Mouse (Mus musculus) limb, embryonic 14.5 days (tissue): ENCODE results near the gene Cul7. TPM values are rescaled to one million over a fixed set of nuclear protein-coding genes. Genes with fewer than 3 reads are reported as not detected.

ENCODE experiments used
- ATAC-seq: fragments of 200-750 bp; cut with Nextera tagmentation; 2 replicates; pipeline ENCODE4 v1.8.0; 2017; ENCODE audit warnings: low read depth, moderate number of reproducible peaks, moderate TSS enrichment; ENCODE audit not compliant: low FRiP score
- DNase-seq: peaks from one replicate; pipeline ENCODE4 v3.0.0-alpha.2; 2015; ENCODE audit warnings: low spot score
- H3K27ac ChIP-seq: fragments of 300-500 bp; sonication (generic); replicated peaks from 2 replicates; pipeline ENCODE4 v1.5.1; 2014; ENCODE audit warnings: low read depth, mild to moderate bottlenecking, low read length, moderate library complexity, mixed read lengths
- H3K27me3 ChIP-seq: fragments of 300-500 bp; sonication (generic); 2 replicates; pipeline ENCODE4 v1.6.1; 2014; ENCODE audit warnings: low read length, mixed read lengths; ENCODE audit not compliant: control insufficient read depth, insufficient read depth
- H3K36me3 ChIP-seq: fragments of 300-500 bp; sonication (generic); 2 replicates; pipeline ENCODE4 v1.6.1; 2014; ENCODE audit warnings: mild to moderate bottlenecking, low read length, moderate library complexity, mixed read lengths; ENCODE audit not compliant: control insufficient read depth, insufficient read depth
- H3K4me1 ChIP-seq: fragments of 300-500 bp; sonication (generic); 2 replicates; pipeline ENCODE4 v1.6.1; 2014; ENCODE audit warnings: antibody characterized with exemption, low read length, mixed read lengths; ENCODE audit not compliant: control insufficient read depth, insufficient read depth
- H3K4me2 ChIP-seq: fragments of 300-500 bp; sonication (generic); replicated peaks from 2 replicates; pipeline ENCODE4 v1.6.1; 2014; ENCODE audit warnings: low read depth, mild to moderate bottlenecking, low read length, moderate library complexity; ENCODE audit not compliant: severe bottlenecking
- H3K4me3 ChIP-seq: fragments of 300-500 bp; sonication (generic); replicated peaks from 2 replicates; pipeline ENCODE4 v1.5.1; 2014; ENCODE audit warnings: low read length
- H3K9ac ChIP-seq: fragments of 300-500 bp; sonication (generic); 2 replicates; pipeline ENCODE4 v1.6.1; 2014; ENCODE audit warnings: mild to moderate bottlenecking, low read depth, low read length, moderate library complexity; ENCODE audit not compliant: severe bottlenecking
- H3K9me3 ChIP-seq: fragments of 300-500 bp; sonication (generic); 2 replicates; pipeline ENCODE4 v1.6.1; 2016; ENCODE audit warnings: low read length; ENCODE audit not compliant: control insufficient read depth
- POLR2A ChIP-seq: fragments of 200-500 bp; IDR thresholded peaks from 2 replicates; pipeline ENCODE4 v1.8.0; 2012; ENCODE audit warnings: inconsistent platforms, mild to moderate bottlenecking, moderate library complexity, borderline replicate concordance; ENCODE audit not compliant: insufficient read depth, insufficient read length; ENCODE audit errors: extremely low read depth
- WGBS: fragments of 180-500 bp; shearing (Covaris S2); extraction: QIAGEN DNeasy Blood & Tissue Kit; methylation state at CpG from one replicate; pipeline ENCODE4 v1.1.7; 2014; 5-methylcytosine and 5-hydroxymethylcytosine counted together
- polyA plus RNA-seq, 2 experiments: library from polyadenylated mRNA; depleted of rRNA in 1 of 2; stranded (reverse) in 1 of 2; unstranded in 1 of 2; fragments of >200 nt; fragmentation: Nextera tagmentation in 1 of 2; extraction: Ambion mirVana in 1 of 2; gene quantifications; 2 replicates each; pipeline versions ENCODE4 v1.2.1 to v1.2.3; 2012 to 2014

Cul7 gene
- polyA plus RNA-seq, 2 experiments: 52.6 to 135 TPM

DNA sequence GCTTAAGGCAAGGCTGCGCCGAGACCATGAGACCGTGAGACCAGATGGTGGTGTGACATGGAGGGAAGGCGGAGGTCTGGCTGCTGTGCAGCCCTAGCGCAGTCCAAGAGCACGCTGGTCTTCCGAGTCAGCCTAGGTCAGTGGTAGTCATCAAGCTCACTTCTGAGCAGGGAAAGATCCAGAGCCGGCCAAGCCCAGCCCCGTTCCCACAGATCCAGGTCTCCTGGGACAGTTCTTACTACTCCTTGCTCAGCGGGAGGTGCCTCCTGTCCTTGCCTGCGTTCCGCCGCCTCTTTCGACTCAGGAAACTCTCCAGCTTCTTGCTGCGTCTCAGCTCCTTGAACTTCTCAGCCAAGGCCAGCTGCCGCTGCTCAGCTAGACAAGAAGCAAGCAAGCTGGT, 17.6 kb downstream of the Cul7 start:
- H3K4me1 ChIP-seq: no peaks in the 10 kb centered on the region
- peak; percentile 15 for DNase-seq
- no peak overlapping the region for H3K4me2 ChIP-seq
- peaks cover 77% of the 10 kb centered on the region for H3K36me3 ChIP-seq
- H3K27me3 ChIP-seq: no peaks in the 10 kb centered on the region
- no peak overlapping the region for H3K4me3 ChIP-seq
- H3K27ac ChIP-seq: no peak overlapping the region
- ATAC-seq: no peak
- WGBS: 90% methylated on average over 16 of the region's 16 CpGs
- TF ChIP-seq POLR2A: no peak
- no peaks in the 10 kb centered on the region for H3K9me3 ChIP-seq
- no peak overlapping the region for H3K9ac ChIP-seq

DNA sequence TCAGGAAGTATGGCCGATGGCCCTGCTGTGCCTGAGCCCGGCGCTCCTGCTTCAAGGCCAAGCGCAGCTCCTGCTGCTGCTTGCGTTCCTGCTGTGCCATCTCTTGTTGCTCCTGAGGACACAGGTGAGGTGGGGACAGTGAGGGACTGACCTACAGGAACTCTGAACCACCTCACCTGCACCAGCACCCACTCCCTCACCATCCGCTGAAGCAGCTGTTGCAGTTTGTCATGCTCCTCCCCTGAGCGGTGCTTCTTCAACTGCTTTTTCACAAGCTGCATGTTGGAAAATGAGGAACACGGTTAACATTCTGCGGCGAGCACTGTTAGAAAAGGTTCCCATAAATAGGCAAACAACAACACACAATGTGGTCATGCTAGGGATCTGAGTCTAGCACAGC, 19.8 kb downstream of the Cul7 start:
- Histone ChIP-seq H3K4me3 (no peak overlapping the region), H3K36me3 (peaks cover 59% of the 10 kb centered on the region), H3K9ac (no peak overlapping the region), H3K4me2 (no peak overlapping the region), H3K27me3 (no peaks in the 10 kb centered on the region), H3K4me1 (peaks cover 13% of the 10 kb centered on the region), H3K9me3 (no peaks in the 10 kb centered on the region), H3K27ac (no peak overlapping the region)
- ATAC-seq (no peak), DNase-seq (no peak)
- TF ChIP-seq POLR2A: no peak
- WGBS: 91% methylated on average over 10 of the region's 10 CpGs

DNA sequence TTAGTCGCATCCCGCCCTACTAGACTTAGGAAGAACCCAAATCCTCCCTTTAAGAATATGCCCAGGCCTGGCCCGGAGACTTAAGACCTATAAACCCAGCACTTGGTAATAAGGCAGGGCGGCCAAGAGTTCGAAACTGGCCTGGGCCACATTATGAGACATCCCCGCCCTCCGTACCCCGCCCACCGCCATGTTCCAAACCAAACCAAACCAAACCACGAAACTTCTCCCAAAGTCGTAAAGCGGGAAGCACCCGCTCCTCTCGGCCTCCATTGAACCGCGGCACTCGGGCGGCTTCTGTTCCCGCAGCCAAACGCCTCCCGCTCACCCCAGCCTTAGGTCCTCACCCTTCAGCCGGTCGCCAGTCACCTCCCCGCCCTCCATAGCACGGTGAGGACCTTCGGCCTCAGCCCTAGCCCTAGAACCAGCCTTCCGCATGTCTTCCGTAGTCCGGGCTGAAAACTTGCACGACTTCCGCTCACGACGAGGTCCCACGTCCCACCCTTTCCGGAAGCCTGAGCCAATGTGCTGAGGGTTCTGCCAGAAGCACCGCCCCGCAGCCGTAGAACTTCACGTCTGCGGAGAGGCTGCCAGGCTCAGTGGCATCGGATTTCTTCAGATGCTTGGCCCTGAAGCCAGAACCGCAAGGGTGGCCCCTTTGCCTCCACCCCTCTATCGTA, 23.9 kb downstream of the Cul7 start, which contains the start of gene Rrp36:
Gene Rrp36, minus strand, starts transcription at position 503 of the 680 bp plus-strand sequence.
- 1% methylated on average over 42 of the region's 43 CpGs for whole genome bisulfite sequencing
- peak; percentile 91 for ATAC-seq
- Histone ChIP-seq H3K36me3 (peaks cover 60% of the 10 kb centered on the region), H3K27me3 (no peaks in the 10 kb centered on the region), H3K4me3 (peak within 1 kb of the TSS; percentile 66), H3K4me2 (peak within 1 kb of the TSS; percentile 66), H3K27ac (peak within 1 kb of the TSS; percentile 87), H3K9me3 (no peaks in the 10 kb centered on the region), H3K9ac (peak within 1 kb of the TSS; percentile 73), H3K4me1 (peaks cover 17% of the 10 kb centered on the region)
- TF ChIP-seq POLR2A: no peak
- DNase-seq: peak; percentile 94

DNA sequence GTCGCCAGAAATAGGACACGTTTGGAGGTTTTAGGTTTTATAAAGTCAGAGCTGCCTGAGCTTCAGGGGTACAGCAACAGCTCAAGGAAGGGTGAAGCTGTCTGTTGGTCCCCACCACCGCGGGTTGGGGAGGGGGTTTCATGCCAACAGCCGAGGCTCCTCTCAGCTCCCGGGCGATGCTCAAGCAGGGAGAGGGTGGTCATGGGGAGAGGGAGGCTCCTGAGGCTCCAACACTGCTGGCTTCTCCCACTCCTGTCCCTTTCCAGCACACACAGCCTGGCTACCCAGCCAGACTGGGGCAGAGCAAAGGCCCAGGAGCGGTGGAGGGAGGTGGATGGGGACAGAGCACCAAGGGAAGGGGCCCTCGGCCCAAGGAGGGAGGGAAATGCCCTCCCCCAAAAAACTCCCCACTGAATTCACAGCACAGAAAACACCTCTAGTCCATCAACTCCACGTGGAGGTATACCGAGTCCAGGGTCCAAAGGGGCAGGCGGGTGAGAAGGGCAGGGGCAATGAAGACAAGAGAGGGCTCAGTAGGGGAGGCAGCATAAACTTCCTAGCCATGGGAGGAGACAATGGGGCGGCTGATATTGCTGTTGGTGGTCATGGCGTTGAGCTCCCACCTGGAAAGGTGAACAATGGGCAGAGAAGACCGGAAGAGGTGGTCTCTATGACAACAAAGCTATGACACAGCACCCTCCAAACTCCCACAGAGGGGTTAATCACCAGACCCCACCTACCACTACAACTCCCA, 24.6 kb downstream of the Cul7 start:
- Histone ChIP-seq H3K9me3 (no peaks in the 10 kb centered on the region), H3K4me2 (peak overlapping the region; percentile 66), H3K4me1 (peaks cover 24% of the 10 kb centered on the region), H3K4me3 (peak overlapping the region; percentile 66), H3K36me3 (peaks cover 53% of the 10 kb centered on the region), H3K27me3 (no peaks in the 10 kb centered on the region), H3K27ac (peak overlapping the region; percentile 87), H3K9ac (peak overlapping the region; percentile 73)
- no peak for TF ChIP-seq POLR2A
- WGBS: 21% methylated on average over 15 of the region's 15 CpGs
- ATAC-seq (peak; percentile 23; the same call in 1 of the 2 replicates), DNase-seq (no peak)

DNA sequence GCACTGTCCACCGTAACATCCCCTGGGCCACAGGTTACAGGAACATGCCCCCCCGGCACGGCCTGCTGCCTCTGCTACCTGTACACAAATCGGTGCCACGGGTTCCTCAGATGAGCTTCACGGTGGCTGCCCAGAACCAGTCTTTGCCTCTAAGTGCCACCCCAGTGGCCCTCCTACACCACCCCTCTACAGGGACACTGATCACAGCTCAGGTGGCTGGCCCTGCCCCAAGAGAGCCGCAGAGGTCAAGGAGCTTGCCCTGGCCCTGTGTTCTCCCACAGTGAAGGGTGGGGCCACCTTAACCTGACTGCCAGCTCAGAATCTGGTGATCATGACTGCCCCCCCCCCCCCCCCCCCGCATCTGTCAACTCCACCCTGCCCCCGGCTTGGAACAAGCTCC, 28.3 kb downstream of the Cul7 start, which contains the start of gene Mea1:
Gene Mea1, plus strand, starts transcription at position 378 of the 400 bp plus-strand sequence.
- Histone ChIP-seq H3K27ac (no peak within 1 kb of the TSS), H3K4me1 (peaks cover 23% of the 10 kb centered on the region), H3K9ac (peak within 1 kb of the TSS; percentile 73), H3K4me3 (peak within 1 kb of the TSS; percentile 87), H3K27me3 (no peaks in the 10 kb centered on the region), H3K36me3 (peaks cover 46% of the 10 kb centered on the region), H3K4me2 (peak within 1 kb of the TSS; percentile 63), H3K9me3 (no peaks in the 10 kb centered on the region)
- DNase-seq (no peak), ATAC-seq (no peak)
- TF ChIP-seq POLR2A: no peak
- 100% methylated on average over 7 of the region's 9 CpGs for WGBS
